Mouse (Mus musculus): Measurements from ENCODE around the gene Golga4.

DNA sequence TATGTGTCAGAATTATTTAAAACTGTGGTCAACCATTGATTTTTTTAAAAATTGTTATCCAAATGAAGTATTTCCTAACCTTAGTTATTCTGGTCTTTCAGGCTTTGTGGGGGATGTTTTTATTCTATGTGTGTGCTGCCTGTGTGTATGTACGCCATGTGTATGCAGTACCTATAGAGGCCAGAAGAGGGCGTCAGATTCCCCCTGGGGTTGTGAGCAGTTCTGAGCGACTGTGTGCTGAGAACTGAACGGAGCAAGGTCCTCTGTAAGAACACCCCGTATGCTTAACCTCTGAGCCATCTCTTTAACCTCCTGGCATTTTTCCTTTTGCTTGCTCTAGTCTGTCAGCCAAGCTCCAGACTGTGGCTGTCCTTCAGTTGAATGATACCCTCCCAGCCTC lies 12.0 kb upstream of the Golga4 start:
- TF ChIP-seq CTCF (IDR thresholded peaks at IDR 0.05; ENCODE audit: borderline replicate concordance, control insufficient read depth, extremely low read depth, insufficient read depth, low read length, poor library complexity) (no peak), POLR2A (IDR thresholded peaks at IDR 0.05; ENCODE audit: control insufficient read depth, extremely low read depth, insufficient read depth, low read length, poor library complexity) (no peak)
